Mouse (Mus musculus) megakaryocyte, embryonic 14.5 days (primary cell): ENCODE results near the gene Klhdc4.

ENCODE experiments used
- FLI1 ChIP-seq: IDR thresholded peaks from 2 replicates; pipeline ENCODE4 v1.6.1; 2012; ENCODE audit warnings: low read length, inconsistent platforms, mixed read lengths
- GATA1 ChIP-seq: IDR thresholded peaks from 3 replicates; pipeline ENCODE4 v1.6.1; 2012; ENCODE audit warnings: mixed read lengths, low read length, inconsistent platforms, borderline replicate concordance

DNA sequence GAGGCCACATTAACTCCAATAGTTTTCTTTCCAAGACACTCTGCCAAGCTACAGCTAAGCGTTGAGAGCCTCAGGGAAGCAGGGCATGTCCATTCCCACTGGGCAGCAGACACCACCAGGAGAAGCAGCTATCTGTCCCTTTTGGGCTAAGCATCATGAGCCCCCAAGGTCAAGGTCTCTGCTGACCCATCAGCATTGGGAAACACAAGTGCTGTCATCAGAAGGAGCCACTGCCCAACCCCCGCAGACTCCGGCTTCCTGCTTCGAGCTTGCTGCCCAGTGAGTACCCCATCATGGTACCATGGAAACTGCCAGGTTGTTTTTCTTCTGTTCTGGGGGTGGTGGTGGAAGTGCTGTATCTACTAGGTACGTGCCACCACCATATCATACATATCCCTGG lies 38.8 kb upstream of the Klhdc4 start:
- TF ChIP-seq FLI1 = no peak
- TF ChIP-seq GATA1 = no peak
